Mouse (Mus musculus): ENCODE results near the gene Fmo6.

The Fmo6 gene

DNA sequence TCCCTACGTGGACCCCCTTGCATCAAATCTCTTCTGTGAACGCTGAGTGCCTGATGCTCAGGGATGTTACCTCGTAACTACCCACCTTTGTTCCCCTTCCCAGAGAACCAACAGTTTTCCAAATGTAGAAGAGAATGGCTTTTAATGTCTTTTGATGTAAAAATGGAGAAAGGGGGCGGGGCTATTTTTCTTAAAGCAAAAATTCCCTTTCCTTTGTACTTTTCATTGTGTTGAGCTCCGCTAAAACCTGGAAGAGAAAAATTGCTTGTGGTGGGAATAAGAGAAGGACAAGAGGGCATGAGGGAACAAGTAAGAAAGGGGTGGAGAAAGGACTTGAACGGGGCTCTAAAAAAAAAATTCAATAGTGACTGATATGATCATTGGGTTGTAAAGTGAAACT is at the start of gene Fmo6:
Gene Fmo6, minus strand, starts transcription at position 101 of the 400 bp plus-strand sequence.
- in situ Hi-C loops (cut with MboI; ENCODE audit: unreplicated experiment in 2 of 2): no loop called here

DNA sequence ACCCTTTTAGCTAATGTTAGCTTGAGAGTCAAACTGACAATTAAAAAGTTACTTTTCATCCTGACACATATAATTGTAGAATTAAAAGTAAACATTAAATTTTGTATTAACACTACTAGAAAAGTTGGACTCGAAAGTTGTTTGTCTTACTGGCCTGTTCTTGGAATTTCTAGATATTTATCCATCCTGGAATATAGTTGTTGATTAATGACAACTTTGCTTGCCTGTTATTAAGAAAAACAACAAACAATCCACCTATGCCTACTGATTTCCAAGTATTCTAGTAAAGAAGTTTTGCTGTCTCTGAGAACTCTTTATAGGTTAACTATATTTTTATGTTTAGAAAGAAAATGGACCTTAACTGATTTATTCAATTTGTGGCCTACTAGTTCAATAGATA is 49.5 kb upstream of the Fmo6 start:
- in situ Hi-C loops (cut with MboI; ENCODE audit: unreplicated experiment in 2 of 2): no loop called here

DNA sequence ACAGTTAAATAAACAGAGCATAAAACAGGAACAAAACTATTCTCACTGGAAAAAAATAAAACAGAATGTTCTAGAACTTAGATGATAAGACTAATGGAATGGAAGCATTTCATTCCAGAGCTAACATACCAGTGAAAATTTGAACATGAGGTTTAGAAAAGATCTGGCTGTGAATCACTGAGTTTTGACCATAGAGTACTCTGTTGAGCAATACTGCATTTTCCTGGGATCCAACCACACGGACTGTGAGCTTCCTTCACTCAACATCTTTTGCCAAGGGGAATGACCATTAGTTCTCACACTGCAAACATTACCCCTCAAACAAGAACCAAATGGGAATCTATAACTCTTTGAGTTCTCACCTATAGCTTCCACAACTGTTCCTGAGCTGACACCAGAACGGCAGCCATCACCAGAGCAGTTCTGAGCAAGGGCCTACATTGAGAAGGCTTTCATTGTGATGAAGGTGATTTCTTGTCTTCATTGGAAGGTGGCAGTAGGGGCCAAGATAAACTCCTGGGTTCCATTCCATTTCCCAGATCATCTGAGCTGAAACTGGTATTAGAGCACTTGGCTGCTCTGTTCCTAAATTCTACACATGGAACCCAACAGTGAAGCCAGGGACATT is 48.9 kb upstream of the Fmo6 start:
- in situ Hi-C loops (cut with MboI; ENCODE audit: unreplicated experiment in 2 of 2): no loop called here

DNA sequence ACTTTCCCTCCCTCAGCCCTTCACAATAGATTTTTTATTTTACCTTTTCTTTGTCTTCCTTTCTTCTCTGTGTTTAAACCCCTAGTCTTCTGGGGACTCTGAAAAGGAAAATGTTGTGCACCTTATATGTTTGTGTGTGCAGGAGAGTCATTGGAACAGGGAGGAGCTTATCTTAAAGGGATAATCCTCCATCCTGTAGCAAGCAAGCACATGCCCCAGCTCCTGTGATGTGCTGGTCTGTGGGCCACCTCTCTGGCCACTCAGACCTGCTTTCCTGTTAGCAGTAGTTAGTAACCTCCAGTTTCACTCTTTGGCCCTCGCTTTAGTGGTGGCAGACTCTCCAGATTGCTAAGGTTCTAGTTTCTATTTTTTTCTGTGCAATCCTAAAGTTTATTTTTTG is 47.1 kb upstream of the Fmo6 start, which contains the start of gene Fmo3:
Gene Fmo3, minus strand, starts transcription at position 101 of the 400 bp plus-strand sequence.
- in situ Hi-C loops (cut with MboI; ENCODE audit: unreplicated experiment in 2 of 2): no loop called here

DNA sequence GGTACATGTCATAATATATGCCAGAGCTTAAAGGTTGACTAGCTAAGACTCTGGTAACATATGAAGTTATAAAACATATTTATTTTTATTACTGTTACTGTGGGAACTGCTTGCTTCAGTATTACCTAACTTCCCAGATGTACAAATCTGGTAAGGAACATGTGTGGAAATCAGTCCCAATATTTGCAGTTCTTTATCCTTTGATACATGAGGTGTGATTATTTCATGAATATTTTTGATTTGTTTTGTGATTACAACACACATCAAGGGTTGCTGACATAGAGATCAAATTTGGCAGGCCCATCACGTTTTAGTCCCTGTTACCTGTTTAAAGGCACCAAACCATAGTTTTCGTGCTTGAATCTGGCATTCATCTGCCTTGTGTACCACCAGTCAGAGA is 26.2 kb upstream of the Fmo6 start:
- in situ Hi-C loops (cut with MboI; ENCODE audit: unreplicated experiment in 2 of 2): no loop called here

DNA sequence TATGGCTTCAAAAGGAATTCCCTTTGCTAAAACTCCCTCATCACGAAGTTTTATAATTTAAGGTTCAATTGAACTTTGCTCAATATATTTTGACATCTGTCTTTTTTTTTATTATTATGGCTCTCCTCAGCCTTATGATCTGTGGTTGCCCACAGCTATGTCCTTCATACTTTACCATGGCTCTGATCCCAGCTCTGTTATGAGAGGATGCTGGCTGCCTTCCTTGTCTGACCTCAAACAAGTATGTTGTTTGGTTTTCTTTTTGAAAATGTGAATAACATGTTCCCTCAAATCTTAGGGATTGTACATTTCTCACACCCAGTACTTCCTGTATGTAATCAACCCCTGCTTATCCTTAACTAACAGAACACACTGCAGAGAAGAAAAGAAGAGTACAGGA is 20.1 kb upstream of the Fmo6 start:
- in situ Hi-C loops (cut with MboI; ENCODE audit: unreplicated experiment in 2 of 2): no loop called here

DNA sequence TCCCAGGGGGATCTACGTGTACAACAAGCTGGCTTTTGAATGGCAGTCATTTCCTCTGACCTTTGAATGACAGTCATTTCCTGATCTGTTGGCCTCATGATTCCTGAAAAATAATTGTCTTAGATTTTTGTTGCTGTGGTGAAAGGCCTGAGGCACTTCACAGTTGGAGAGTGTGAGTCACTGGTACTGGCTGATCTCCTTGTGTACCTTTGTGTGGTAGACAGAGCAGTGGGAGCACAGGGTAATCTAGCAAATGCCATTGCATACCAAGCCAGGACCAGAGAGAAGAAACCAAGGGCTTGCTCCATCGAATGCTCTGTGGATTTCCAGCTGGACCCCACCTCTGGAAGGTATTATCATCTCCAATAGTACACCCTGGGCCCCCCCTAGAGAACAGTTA is 15.8 kb upstream of the Fmo6 start:
- in situ Hi-C loops (cut with MboI; ENCODE audit: unreplicated experiment in 2 of 2): no loop called here

DNA sequence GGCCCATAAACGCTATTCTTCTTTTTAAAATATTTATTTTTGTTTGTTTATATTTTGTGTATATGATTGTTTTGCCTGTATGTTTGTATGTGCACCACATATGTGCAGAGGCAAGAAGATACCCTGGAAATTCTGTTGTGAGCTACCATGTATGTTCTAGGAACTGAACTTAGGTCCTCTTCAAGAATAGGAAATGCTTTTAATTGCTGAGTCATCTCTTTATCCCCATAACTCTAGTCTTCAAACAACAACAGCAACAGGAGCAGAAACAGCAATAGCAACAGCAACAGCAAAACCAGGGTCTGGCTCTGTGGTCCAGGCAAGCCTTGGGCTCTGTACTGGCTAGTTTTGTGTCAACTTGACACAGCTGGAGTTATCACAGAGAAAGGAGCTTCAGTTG is 12.4 kb upstream of the Fmo6 start:
- in situ Hi-C loops (cut with MboI; ENCODE audit: unreplicated experiment in 2 of 2): no loop called here

DNA sequence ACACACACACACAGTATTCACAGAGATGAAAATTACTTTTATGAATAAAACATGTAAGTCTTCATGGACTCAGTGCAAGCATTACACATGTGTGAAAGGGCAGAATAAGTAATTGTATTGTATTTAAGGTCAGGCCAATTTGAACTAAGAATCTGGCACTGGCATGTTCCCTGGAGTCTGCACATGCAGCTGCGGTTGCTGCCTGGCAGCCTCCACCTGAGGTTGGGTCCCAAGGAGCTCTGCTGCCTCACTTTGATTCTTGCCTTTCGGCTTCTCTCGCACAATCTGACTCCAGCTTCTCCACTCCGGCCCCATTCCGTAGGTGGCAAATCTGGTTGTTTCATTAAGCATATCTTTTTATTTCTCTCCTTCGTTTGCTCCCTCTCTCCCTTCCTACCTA is 10.6 kb upstream of the Fmo6 start:
- in situ Hi-C loops (cut with MboI; ENCODE audit: unreplicated experiment in 2 of 2): no loop called here

DNA sequence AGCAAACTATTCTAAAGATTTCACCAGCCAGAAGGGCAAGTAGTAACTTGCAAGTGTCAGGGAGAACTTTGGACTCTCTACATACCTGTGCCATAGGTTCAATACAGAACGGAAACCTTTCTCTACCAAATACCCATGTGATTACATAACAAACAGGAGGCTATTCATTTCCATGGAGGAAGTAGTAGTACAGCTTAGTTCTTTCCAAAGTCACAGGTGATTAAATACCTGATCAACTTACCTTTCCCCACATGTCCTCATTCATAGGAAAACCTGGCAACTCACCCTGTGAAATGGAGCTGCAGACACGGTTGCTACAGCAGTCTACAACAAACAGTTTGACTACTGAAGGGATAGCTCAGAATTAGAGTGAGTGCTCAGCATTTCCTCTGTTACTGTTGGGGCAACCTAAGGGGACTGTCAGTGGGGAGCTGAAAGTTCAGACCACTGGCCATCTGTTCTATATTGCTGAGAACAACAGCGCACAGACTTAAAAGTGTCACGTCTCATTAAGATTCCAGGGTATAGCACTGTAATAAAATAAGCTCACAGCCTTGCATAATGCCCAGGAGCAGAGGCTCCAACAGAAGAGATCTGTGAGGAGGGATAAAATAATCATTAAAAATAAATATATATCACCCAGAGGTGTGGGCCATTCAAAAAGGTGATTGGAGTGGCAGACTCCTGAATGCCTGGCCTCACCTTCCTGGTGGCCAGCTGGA is 9.7 kb upstream of the Fmo6 start:
- in situ Hi-C loops (cut with MboI; ENCODE audit: unreplicated experiment in 2 of 2): no loop called here

DNA sequence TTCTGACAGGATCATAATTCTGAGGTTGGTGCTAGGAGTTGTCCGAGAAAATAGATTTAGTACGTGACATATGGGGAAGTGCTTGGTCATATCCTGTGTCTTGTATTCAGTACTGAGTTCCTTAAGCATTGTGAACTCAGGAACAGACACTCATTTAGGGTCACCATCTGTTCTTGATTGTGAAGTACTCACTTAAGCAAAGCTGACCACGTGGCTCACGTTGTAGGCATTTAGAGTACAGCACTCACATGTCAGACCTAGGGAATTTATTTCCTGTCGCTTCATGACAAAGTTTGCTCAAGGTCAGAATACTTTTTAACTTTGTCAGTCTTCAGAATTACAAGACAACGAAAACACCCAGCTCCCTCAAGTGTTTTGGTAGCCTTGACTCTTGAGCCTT is 6.4 kb upstream of the Fmo6 start:
- in situ Hi-C loops (cut with MboI; ENCODE audit: unreplicated experiment in 2 of 2): no loop called here

DNA sequence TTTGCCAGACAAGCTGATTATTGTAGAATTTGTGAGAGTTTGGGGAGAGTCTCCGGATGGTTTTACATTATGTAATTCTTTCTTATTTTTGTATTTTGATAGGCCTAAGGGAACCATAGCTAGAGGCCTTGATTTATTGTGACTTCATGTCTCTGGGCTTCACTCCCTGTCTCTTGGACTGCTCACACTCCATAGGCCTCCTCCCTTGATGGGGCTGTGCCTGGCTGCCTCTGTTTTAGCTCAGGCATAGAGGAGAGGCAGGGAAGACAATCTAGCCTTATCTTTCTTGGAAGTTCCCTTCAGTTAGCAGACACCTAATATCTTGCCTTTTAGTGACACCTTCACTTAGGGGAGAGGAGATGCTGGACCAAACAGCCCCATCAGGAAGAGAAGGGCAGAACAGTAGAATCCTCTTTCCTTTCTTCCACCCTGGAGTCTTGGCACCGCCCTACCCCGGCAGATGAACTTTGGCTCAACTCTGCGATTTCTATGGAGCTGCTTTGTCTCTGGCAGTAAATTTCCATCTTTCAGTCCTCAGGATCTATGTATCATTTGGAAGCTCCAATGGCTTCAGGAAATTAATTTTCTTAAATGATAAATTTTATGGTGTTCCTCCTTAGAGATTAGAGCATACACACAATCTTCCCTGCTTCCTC is 1.5 kb upstream of the Fmo6 start:
- in situ Hi-C loops (cut with MboI; ENCODE audit: unreplicated experiment in 2 of 2): no loop called here

DNA sequence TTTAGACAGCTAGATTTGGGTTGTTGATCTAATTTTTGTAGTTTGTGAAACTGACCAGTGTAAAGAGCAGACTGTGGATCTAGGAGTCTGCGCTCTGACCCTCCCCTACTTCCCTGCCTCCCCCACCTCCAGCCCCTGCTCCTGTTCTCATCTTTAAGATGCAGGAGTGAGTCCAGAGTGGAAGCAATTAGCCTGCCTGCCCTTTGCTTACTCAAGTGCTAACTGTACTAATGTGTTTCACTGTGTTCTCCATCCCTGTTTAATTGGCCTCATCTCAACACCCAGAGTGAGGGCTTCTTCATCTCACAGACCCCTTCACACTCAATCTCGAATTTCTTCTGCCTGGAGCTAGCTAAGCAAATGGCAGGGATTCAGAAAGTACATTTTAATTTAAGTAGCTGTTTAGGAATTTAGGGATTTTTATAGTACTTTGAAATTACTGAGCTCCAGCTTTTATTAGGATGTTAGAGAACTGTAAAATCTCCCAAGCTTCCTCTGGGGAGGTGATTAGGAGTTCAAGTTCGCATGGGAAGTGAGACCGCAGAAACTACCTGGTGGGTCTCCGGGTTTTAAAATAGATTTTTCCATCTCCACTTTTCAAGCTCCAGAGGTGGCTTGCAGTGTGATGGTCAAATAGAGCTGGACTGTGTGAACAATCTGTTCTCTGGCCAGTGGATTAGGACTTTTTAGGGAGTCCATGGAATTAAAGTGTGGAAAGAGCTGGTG is 818 bp upstream of the Fmo6 start:
- in situ Hi-C loops (cut with MboI; ENCODE audit: unreplicated experiment in 2 of 2): no loop called here

DNA sequence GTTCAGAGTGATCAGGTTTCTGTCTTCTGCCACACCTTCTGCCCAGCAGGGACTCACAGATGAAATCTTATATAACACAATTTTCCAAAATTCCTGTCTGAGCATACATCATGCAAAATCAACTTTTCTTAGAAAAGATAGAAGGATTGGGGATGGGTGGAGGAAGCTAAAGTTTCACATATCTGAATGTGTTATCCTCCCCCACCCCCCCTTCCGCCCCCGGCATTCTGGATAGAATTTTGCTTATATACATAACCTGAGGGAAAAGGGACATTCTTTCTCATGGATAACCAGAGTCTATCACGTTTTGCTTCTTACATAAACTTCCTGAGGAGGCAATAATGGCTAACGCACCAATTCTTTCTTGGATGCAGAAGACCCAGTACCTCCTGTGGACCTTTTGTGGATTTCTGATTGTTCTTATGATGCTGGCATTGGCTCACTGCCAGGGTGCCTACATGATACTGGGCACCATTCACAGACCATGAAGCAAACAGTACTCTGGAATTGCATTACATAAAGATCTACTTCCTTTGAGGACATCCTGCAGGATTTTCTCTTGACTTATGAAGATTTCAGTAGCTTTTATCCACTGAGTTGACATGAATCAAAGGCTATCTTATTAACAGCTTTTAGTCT is 2.8 kb downstream of the Fmo6 start:
- in situ Hi-C loops (cut with MboI; ENCODE audit: unreplicated experiment in 2 of 2): no loop called here

DNA sequence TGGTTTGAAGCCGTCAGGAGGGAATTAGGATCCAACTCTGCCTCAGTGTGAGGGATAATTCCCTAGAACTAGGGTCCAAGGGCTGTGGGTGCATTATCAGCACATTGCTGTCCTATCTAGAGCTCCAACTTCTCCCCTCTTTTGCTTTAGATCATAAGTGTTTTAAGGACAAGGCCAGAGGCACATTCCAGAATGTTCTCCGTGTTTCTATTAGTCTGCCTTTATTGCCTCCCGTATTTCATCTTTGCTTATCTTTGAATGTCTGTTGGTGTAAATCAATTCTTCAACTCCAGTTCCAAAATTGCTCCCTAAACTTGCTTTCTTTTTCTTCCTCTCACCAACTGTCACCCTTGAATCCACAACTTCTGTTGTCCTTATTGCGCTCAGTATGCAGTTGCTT is 4.9 kb downstream of the Fmo6 start:
- in situ Hi-C loops (cut with MboI; ENCODE audit: unreplicated experiment in 2 of 2): no loop called here

DNA sequence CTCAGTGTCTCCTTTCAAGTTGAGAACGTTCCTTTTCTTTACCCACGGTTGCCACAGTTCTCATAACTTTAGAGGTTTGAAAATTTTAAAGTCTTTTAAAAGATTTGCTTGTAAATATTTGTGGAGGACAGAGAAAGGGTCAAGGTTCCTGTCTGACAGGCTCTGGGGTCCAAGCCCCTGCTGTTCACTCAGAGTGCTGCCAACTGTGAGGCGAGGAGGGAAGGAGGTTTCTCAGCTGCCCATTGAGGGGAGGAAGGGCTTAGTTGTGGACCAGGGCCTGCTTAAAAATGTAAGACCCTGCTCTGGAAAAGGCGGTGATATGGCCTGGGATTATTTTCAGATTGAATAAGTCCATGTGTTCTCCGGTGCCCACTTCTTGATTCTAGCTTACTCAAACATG is 5.4 kb downstream of the Fmo6 start:
- in situ Hi-C loops (cut with MboI; ENCODE audit: unreplicated experiment in 2 of 2): no loop called here

DNA sequence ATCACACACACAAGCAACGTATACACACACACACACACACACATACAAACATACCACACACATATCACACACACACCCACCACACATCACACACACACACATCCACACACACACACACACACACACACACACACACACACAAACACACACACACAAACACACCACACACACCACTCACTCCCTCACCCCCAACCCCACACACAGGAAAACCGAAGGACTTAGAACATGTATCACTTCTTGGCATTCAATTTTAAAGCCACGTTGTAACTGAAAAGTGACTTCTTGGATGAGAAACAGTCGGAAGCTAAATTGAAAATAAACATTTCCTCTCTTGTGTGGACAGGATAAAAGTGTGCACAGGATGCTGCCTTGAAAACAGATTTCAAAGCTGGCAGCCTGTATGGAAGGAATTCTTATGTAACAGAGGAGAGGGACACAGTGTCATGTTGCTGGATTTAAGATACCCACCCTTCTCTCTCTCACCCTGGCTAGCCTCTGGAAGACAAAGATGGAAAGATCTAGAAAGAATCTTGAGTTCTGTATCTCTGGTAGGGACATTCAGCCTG is 5.9 kb downstream of the Fmo6 start:
- in situ Hi-C loops (cut with MboI; ENCODE audit: unreplicated experiment in 2 of 2): no loop called here

DNA sequence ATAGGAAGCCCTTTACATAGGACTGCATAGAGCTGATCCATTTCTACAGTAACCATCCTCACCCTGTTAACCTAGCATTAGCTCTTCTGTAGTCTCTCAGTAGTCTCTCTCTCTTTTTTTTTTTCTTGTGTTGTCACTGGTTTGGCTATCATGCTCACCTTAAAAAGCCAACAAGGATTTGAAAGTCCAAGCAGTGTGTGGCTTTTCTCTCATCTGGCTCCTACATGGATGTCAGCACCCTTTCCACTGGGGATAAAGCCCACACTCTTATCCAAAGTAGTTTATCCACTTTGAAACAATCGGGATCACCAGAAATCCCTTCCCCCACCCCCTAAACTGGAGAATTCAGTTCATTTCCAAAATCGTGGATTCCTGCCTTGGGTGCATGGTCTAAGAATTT is 6.7 kb downstream of the Fmo6 start:
- in situ Hi-C loops (cut with MboI; ENCODE audit: unreplicated experiment in 2 of 2): no loop called here

DNA sequence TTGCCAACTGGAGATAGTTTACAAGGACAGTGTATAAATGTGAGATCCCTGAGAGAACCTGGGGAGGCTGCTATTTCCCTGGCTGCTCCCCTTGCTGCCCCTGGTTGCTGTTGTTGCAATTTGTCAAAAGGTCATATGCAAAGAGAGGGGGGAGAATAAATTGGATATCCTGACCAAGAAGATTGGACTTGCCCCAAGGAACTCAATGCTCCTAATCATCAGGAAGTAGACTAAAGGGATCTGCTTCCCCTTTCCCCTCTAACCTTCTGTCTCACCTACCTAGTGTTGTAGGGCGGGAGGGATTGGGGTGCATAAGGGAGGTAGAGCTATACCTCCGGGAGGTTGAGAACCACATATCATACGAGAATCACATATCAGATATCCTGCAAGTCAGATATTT is 8.2 kb downstream of the Fmo6 start:
- in situ Hi-C loops (cut with MboI; ENCODE audit: unreplicated experiment in 2 of 2): no loop called here

DNA sequence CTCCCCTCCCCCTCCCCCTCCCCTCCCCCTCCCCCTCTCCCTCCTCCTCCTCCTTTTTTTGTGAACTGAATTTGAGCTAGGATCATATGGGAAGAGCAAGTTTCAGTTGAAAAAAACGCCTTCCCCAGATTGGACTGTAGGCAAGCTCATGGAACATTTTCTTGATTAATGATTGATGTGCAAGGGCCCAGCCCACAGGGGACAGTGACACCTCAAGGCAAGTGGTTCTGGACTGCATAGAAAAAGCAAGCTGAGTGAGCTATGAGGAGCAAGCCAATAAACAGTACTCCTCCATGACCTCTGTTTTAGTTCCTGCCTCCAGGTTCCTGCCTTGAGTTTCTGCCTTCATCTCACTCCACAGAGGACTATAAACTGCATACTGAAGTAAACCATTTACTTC is 12.2 kb downstream of the Fmo6 start:
- in situ Hi-C loops (cut with MboI; ENCODE audit: unreplicated experiment in 2 of 2): no loop called here

DNA sequence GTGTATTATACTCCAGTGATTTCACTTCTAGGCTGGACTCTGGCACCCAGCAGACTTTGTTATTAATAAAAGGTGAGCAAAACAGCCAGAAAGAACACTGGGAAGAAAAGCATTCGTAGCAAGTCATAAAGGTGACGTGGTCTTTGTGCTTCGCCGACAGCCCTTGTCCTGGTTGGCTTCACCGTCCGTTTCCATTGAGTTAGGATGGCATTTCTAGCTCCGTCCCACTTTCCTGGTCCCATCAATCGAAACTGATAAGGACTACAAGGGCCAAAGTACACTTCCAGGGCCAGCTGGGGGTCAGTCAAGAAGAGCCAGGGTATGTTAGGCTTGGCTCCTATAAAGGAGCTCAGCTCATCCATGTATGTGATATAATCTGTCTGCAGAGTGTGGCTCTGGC is 20.7 kb downstream of the Fmo6 start:
- in situ Hi-C loops (cut with MboI; ENCODE audit: unreplicated experiment in 2 of 2): no loop called here

Data from v-Abl transformed pro-B cells (cell line).